Mouse (Mus musculus) T-cell, adult 2 months (primary cell): ENCODE results near the gene Mbd3l2.
"Not testable (repeated sequence)": the region's sequence is repeated elsewhere in the genome, so short reads cannot be mapped to it uniquely, and the experiment has no call there.

Experiments
- DNase-seq: peaks from one replicate; pipeline ENCODE4 v3.0.0; 2022; ENCODE audit warnings: low spot score

Mbd3l2 gene

GRCm38 (mm10) chr9:18430354-18430753 is at the start of gene Mbd3l2:
Gene Mbd3l2, plus strand, starts transcription at chr9:18430654.
- no peak for DNase-seq

- no peak for DNase-seq
These were observed 44.7 kb upstream of the Mbd3l2 start for GRCm38 (mm10) chr9:18385782-18386181.

GRCm38 (mm10) chr9:18399629-18400028 is 30.8 kb upstream of the Mbd3l2 start:
- no peak for DNase-seq

- DNase-seq = not testable (repeated sequence)
These were observed 27.6 kb upstream of the Mbd3l2 start, which contains the start of gene Naalad2 for GRCm38 (mm10) chr9:18402895-18403294. Gene Naalad2, minus strand, starts transcription at chr9:18402995.

GRCm38 (mm10) chr9:18404118-18404517 is 26.3 kb upstream of the Mbd3l2 start, which contains the start of gene Ubtfl1:
Gene Ubtfl1, plus strand, starts transcription at chr9:18404418.
- DNase-seq = no peak

GRCm38 (mm10) chr9:18412371-18412770 is 18.1 kb upstream of the Mbd3l2 start:
- DNase-seq = not testable (repeated sequence)

GRCm38 (mm10) chr9:18431687-18432086 is 1.2 kb downstream of the Mbd3l2 start:
- no peak for DNase-seq

- DNase-seq = no peak
These were observed 26.1 kb downstream of the Mbd3l2 start for GRCm38 (mm10) chr9:18456520-18456919.

- no peak for DNase-seq
These were observed 36.9 kb downstream of the Mbd3l2 start for GRCm38 (mm10) chr9:18467350-18467749.

GRCm38 (mm10) chr9:18468005-18468404 is 37.6 kb downstream of the Mbd3l2 start:
- no peak for DNase-seq

GRCm38 (mm10) chr9:18473324-18474128 is 43.1 kb downstream of the Mbd3l2 start:
- peak; percentile 71 for DNase-seq

GRCm38 (mm10) chr9:18478168-18478567 is 47.7 kb downstream of the Mbd3l2 start, which contains the start of the genes Zfp558 and Mbd3l1:
Gene Zfp558, minus strand, starts transcription at chr9:18478268.
Gene Mbd3l1, plus strand, starts transcription at chr9:18478359.
- DNase-seq = no peak
